Mouse (Mus musculus): Measurements from ENCODE around the gene Pebp1. TPM values are rescaled to one million over a fixed set of nuclear protein-coding genes. Genes with fewer than 3 reads are reported as not detected.

The Pebp1 gene
- polyA plus RNA-seq, 2 experiments from 2014 or later, result 133 to 140 TPM

DNA sequence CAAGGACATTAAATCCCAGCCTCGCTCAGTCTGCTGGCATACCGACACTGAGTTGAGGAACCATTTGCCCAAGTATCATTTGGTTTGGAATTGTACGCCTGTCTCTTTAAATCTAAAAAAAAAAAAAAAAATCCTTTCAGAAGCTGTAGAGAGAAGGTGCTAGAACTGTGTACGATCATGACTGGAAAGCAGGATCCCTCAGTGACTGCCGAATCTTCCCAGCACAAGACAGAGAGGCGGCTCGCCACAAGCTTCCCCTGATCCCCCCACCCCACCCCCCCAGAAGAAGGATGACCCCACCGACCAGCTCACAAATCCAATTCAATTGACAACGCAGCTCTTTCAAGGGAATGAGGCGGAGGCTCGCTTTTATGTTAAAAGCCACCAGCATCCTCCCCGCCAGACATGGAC lies 47.1 kb downstream of the Pebp1 start:
- ATAC-seq, result no peak

DNA sequence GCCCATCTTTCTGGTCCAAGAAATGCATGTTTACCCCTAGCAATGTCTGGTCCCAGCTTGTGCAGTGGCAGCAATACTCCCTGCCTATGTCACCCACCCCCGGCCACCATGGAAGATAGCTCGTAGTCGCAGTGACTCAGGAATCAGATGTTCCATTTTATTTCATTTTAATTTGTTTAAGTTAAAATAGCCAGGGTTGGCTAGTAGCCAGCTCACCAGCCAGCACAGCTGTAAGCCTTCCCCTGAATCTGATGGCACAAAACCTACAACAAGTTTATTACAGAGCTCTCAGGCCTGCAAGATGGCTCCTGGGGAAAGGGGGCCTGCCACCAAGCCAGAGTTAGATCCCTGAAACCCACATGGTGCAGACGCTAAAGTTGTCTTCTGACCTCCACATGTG lies 48.3 kb downstream of the Pebp1 start:
- ATAC-seq, result no peak

DNA sequence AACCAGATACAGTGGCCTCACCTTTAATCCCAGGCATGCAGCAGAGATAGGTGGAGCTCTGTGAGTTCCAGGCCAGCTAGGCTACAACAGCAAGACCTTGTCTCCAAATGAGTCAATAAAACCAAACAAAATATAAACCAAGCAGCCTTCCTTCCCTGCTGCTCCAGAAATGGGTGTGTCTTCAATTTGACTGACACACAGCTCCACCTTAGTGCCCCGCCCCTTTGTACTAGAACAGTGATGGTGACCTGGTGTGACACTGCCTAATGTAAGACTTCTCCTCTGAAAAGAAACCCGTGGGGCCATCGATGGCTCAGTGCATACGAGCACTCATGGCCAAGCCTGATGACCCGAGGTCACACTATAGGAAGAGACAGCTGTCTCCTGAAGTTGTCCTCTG lies 50.9 kb downstream of the Pebp1 start:
- ATAC-seq, result no peak

Other genes with a start within 250 kb of the Pebp1 start
- 10 to 100 TPM; 10.7 to 13.2 TPM for gene Suds3, start 171.5 kb downstream of the Pebp1 start, polyA plus RNA-seq (2017; shearing (Covaris generic))
- gene Taok3, start 167.5 kb downstream of the Pebp1 start, polyA plus RNA-seq (2017; shearing (Covaris generic)), result 100 to 1,000 TPM; 125 to 142 TPM
- gene Vsig10, start 31.5 kb upstream of the Pebp1 start, polyA plus RNA-seq (2017; shearing (Covaris generic)), result 1 to 10 TPM; 5.5 to 8.3 TPM
- gene Wsb2, start 69.7 kb upstream of the Pebp1 start, polyA plus RNA-seq (2017; shearing (Covaris generic)), result 10 to 100 TPM in 1 of 2 experiments, 1 to 10 TPM in 1; 8.2 to 16.3 TPM
- 10 to 100 TPM; 20.4 to 22.9 TPM for gene Rfc5, start 101.4 kb upstream of the Pebp1 start, polyA plus RNA-seq (2017; shearing (Covaris generic))
- under 1 TPM; 0.79 to 0.99 TPM for gene Ksr2, start 126.4 kb upstream of the Pebp1 start, polyA plus RNA-seq (2017; shearing (Covaris generic))